Mouse (Mus musculus): ENCODE data around the gene Wdr54. TPM values are rescaled to one million over a fixed set of nuclear protein-coding genes. Genes with fewer than 3 reads are reported as not detected.

The Wdr54 gene
- total and polyA plus RNA-seq, 3 experiments = 1.9 to 10.3 (median 7.8) TPM

DNA sequence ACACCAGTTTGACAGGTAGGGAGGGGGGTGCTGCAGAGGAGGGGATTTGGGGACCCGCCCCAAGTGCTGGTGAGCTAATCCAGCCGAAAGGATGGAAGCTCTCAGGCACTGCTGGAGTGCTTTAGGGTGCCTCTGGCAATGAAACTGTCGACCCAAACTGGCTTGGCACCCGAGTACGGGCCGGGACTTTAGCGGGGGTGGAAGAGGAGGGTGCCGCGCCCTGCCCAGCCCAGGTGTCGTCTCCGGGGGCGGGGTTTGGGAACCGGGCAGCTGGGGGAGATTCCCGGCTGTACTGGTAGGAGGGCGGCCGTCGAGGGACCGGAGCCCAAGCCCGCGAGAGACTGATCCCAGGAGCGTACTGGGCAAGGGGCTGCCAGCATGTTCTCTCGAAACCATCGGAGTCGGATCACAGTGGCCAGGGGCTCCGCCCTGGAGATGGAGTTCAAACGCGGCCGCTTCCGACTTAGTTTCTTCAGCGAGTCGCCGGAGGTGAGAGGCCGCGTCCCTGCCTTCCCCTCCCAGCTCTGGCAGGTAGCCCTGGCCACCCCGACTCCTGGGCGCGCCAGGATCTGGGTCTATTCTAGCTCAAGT is 20.5 kb downstream of the Wdr54 start:
- TF ChIP-seq PAX5 (IDR thresholded peaks at IDR 0.05; ENCODE audit: low read length) (no peak), RCOR1 (conservative IDR thresholded peaks at IDR 0.05; ENCODE audit: low read depth, low read length) (no peak), MAZ (IDR thresholded peaks at IDR 0.05; ENCODE audit: low read depth, low read length) (no peak), GABPA (IDR thresholded peaks at IDR 0.05; ENCODE audit: insufficient replicate concordance, low read depth, low read length) (no peak), POLR2A (IDR thresholded peaks at IDR 0.05; ENCODE audit: low read depth, low read length) (no peak), MXI1 (IDR thresholded peaks at IDR 0.05; ENCODE audit: low read depth, low read length) (no peak), ZNF384 (IDR thresholded peaks at IDR 0.05; ENCODE audit: low read depth, low read length) (no peak), JUN (IDR thresholded peaks at IDR 0.05; ENCODE audit: insufficient read depth, low read depth, low read length) (no peak), UBTF (IDR thresholded peaks at IDR 0.05; ENCODE audit: low read depth, low read length) (no peak), ZC3H11A (IDR thresholded peaks at IDR 0.05; ENCODE audit: low read depth, low read length) (no peak)
- in situ Hi-C loops (cut with MboI; ENCODE audit: low pct_ligation_motif_present, low pct_unique_long_range_greater_than_20kb, low sequenced_read_pairs) = no loop called here
- Histone ChIP-seq H3K9me3 (replicated peaks; ENCODE audit: low read length) (no peaks in the 10 kb centered on the region), H3K9ac (ENCODE audit: insufficient read depth, low read depth) (no peak overlapping the region), H3K4me3 (replicated peaks in 1 of 3; ENCODE audit: low read depth in 2 of 3, low read length in 2 of 3, poor library complexity in 1 of 3) (no peak overlapping the region), H3K27me3 (replicated peaks) (peaks cover 2% of the 10 kb centered on the region), H3K4me2 (ENCODE audit: insufficient read depth, low read depth, poor library complexity, severe bottlenecking) (no peak overlapping the region), H3K79me2 (replicated peaks; ENCODE audit: control insufficient read depth, extremely low read depth, insufficient read depth, poor library complexity, severe bottlenecking) (no peaks in the 10 kb centered on the region), H3K36me3 (replicated peaks in 1 of 2; ENCODE audit: control insufficient read depth in 1 of 2, insufficient read depth in 1 of 2, low read length in 1 of 2) (no peaks in the 10 kb centered on the region), H3K4me1 (ENCODE audit: control insufficient read depth in 1 of 2, insufficient read depth in 2 of 2) (peaks cover 7 to 31% of the 10 kb centered on the region in 2 experiments; a peak in 3 of 4 replicates), H3K27ac (ENCODE audit: insufficient read depth, low read depth) (no peak overlapping the region)
- dilution Hi-C loops (cut with MboI; ENCODE audit: extremely low pct_ligation_motif_present, extremely low pct_unique_long_range_greater_than_20kb, low sequenced_read_pairs) = no loop called here
- DNase-seq (ENCODE audit: extremely low read depth) = no peak

DNA sequence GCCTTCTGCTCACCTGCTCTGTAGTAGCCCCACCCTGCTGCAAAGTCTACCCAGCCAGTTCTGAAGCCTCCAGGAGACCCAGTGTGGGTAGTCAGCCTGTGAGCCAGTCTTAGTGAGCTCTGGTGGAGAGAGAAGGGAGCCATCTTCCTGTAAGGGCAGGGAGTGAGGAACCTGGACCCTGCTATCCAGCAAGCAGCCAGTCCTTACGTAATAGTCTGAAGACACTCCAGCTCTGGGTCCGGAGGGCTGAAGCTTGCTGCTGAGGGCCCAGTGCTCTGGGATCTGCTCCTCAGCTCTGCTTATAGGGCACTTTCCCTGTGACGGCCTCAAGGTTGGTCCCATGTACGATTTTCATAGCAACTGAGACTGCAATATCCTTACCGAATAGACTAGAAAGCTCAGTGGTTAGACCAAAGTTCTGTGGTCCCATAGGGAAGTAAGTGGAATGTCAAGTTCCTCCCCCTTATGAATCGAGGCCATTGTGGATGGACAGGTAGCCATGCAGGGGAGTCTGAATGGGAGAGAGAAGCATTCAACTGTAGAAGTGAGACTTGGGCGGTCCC is 21.2 kb downstream of the Wdr54 start, which contains the start of gene Rtkn:
Gene Rtkn (plus strand): TSS at position 513 of the 563 bp plus-strand sequence.
- DNase-seq (ENCODE audit: extremely low read depth) = no peak
- in situ Hi-C loops (cut with MboI; ENCODE audit: low pct_ligation_motif_present, low pct_unique_long_range_greater_than_20kb, low sequenced_read_pairs) = no loop called here
- peaks cover 7 to 31% of the 10 kb centered on the region in 2 experiments; a peak in 3 of 4 replicates for H3K4me1 ChIP-seq (ENCODE audit: control insufficient read depth in 1 of 2, insufficient read depth in 2 of 2)
- dilution Hi-C loops (cut with MboI; ENCODE audit: extremely low pct_ligation_motif_present, extremely low pct_unique_long_range_greater_than_20kb, low sequenced_read_pairs) = no loop called here
- H3K79me2 ChIP-seq (replicated peaks; ENCODE audit: control insufficient read depth, extremely low read depth, insufficient read depth, poor library complexity, severe bottlenecking) = no peaks in the 10 kb centered on the region
- peaks cover 2% of the 10 kb centered on the region for H3K27me3 ChIP-seq (replicated peaks)
- no peak within 1 kb of the TSS for H3K9ac ChIP-seq (ENCODE audit: insufficient read depth, low read depth)
- no peak within 1 kb of the TSS for H3K27ac ChIP-seq (ENCODE audit: insufficient read depth, low read depth)
- no peak within 1 kb of the TSS for H3K4me3 ChIP-seq (replicated peaks in 1 of 3; ENCODE audit: low read depth in 2 of 3, low read length in 2 of 3, poor library complexity in 1 of 3)
- no peaks in the 10 kb centered on the region for H3K9me3 ChIP-seq (replicated peaks; ENCODE audit: low read length)
- H3K36me3 ChIP-seq (replicated peaks in 1 of 2; ENCODE audit: control insufficient read depth in 1 of 2, insufficient read depth in 1 of 2, low read length in 1 of 2) = no peaks in the 10 kb centered on the region
- no peak for TF ChIP-seq TBP (conservative IDR thresholded peaks at IDR 0.05; ENCODE audit: low read depth, low read length)
- no peak for TF ChIP-seq GABPA (IDR thresholded peaks at IDR 0.05; ENCODE audit: insufficient replicate concordance, low read depth, low read length)
- no peak for TF ChIP-seq USF2 (conservative IDR thresholded peaks at IDR 0.05; ENCODE audit: low read depth, low read length)
- no peak for TF ChIP-seq JUN (IDR thresholded peaks at IDR 0.05; ENCODE audit: insufficient read depth, low read depth, low read length)
- no peak for TF ChIP-seq NRF1 (IDR thresholded peaks at IDR 0.05; ENCODE audit: low read depth, low read length)
- no peak for TF ChIP-seq MYC (IDR thresholded peaks at IDR 0.05; ENCODE audit: low read depth, low read length)
- TF ChIP-seq POLR2AphosphoS2 (IDR thresholded peaks at IDR 0.05; ENCODE audit: low read depth, low read length) = no peak
- no peak for TF ChIP-seq CTCF (conservative IDR thresholded peaks at IDR 0.05 in 1 of 2, IDR thresholded peaks at IDR 0.05 in 1 of 2; ENCODE audit: low read depth in 2 of 2, low read length in 2 of 2)
- TF ChIP-seq MAFK (IDR thresholded peaks at IDR 0.05; ENCODE audit: insufficient replicate concordance, low read length) = no peak
- no peak for TF ChIP-seq ZKSCAN1 (IDR thresholded peaks at IDR 0.05; ENCODE audit: borderline replicate concordance, low read depth, low read length)
- TF ChIP-seq SMC3 (IDR thresholded peaks at IDR 0.05; ENCODE audit: low read depth, low read length) = no peak
- no peak for TF ChIP-seq ZMIZ1 (IDR thresholded peaks at IDR 0.05; ENCODE audit: low read depth, low read length)
- no peak for TF ChIP-seq CHD2 (IDR thresholded peaks at IDR 0.05; ENCODE audit: low read length)
- no peak for TF ChIP-seq IRF4 (IDR thresholded peaks at IDR 0.05; ENCODE audit: low read depth, low read length)
- no peak for TF ChIP-seq ZC3H11A (IDR thresholded peaks at IDR 0.05; ENCODE audit: low read depth, low read length)
- TF ChIP-seq ELF1 (IDR thresholded peaks at IDR 0.05; ENCODE audit: low read depth, low read length) = no peak
- TF ChIP-seq USF1 (IDR thresholded peaks at IDR 0.05; ENCODE audit: low read depth, low read length) = no peak
- no peak for TF ChIP-seq MAX (IDR thresholded peaks at IDR 0.05; ENCODE audit: low read length)
- no peak for TF ChIP-seq PAX5 (IDR thresholded peaks at IDR 0.05; ENCODE audit: low read length)
- H3K4me2 ChIP-seq (ENCODE audit: insufficient read depth, low read depth, poor library complexity, severe bottlenecking) = no peak within 1 kb of the TSS; the same call in 1 of the 2 replicates

Measured in CH12.LX (cell line).